Mouse (Mus musculus): ENCODE measurements around the gene Ormdl3. TPM values are rescaled to one million over a fixed set of nuclear protein-coding genes. Genes with fewer than 3 reads are reported as not detected.
A peak's percentile ranks its signal among the peaks of the same experiment; 100 is the strongest.

Ormdl3 gene
- polyA plus RNA-seq, 1 experiment from 2014 or later: 42.0 TPM

DNA sequence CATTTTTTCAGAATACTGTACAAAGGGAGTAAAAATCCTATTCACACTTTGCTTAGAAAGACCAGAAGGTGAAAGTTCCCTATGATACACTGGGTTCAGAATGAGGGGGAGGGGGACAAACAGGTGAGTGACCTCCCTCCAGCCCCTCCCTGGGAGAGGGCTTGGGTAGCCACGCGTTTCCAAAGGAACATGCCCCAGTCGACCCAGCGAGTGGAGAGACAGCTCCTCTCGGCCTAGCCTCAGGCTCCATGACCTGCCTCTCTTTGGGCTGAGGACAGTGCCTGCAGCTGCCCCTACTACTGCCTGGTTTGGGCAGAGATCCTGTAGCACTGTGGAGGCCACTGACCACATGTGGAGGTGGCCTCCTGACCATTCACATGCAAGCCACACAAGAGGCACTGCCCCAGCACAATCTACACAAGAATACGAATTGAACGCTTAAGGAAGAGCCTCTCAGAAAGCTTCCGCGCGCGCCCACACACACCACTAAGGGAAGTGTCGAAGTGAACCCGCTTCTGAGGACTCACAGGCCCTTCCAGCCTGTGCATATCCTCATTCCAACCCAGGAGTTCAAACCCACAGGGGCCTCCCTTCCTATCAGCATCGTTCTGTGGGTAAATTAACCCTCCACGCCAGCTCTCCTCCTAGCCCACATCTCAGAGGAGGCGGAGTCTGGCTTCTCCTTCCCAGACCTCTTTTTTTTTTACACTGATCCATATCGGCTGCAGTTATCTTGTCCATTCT, 5.7 kb downstream of the Ormdl3 start:
- no peaks in the 10 kb centered on the region for H3K27me3 ChIP-seq (ENCODE audit: insufficient read depth, low read length)
- peak overlapping the region; percentile 73 for H3K9ac ChIP-seq (replicated peaks)
- H3K9me3 ChIP-seq (ENCODE audit: low read length): no peaks in the 10 kb centered on the region
- ATAC-seq: 0 out of 2 replicates have a peak, but pooled peaks have one; percentile 4
- peak overlapping the region; percentile 97 for H3K27ac ChIP-seq (ENCODE audit: low read depth)
- 36% methylated on average over 17 of the region's 17 CpGs for WGBS (ENCODE audit: insufficient replicate concordance)
- H3K4me3 ChIP-seq (ENCODE audit: low read depth, low read length): peak overlapping the region; percentile 46
- TF ChIP-seq CTCF (IDR thresholded peaks at IDR 0.05; ENCODE audit: low read depth) (no peak), EP300 (IDR thresholded peaks at IDR 0.05; ENCODE audit: low read depth) (no peak)
- peak; percentile 54 for DNase-seq
- peak overlapping the region; percentile 88 for H3K4me2 ChIP-seq (ENCODE audit: low read depth, low read length)
- peaks cover 5% of the 10 kb centered on the region for H3K36me3 ChIP-seq (replicated peaks; ENCODE audit: insufficient read depth, low read length)
- H3K4me1 ChIP-seq (ENCODE audit: insufficient read depth): peaks cover 48% of the 10 kb centered on the region

- H3K9ac ChIP-seq (replicated peaks): peak overlapping the region; percentile 73
- H3K27me3 ChIP-seq (ENCODE audit: insufficient read depth, low read length): no peaks in the 10 kb centered on the region
- H3K27ac ChIP-seq (ENCODE audit: low read depth): peak overlapping the region; percentile 97
- no peak for TF ChIP-seq CTCF (IDR thresholded peaks at IDR 0.05; ENCODE audit: low read depth)
- peak; percentile 86 for TF ChIP-seq EP300 (IDR thresholded peaks at IDR 0.05; ENCODE audit: low read depth)
- peak overlapping the region; percentile 88 for H3K4me2 ChIP-seq (ENCODE audit: low read depth, low read length)
- 33% methylated on average over 16 of the region's 16 CpGs for WGBS (ENCODE audit: insufficient replicate concordance)
- no peaks in the 10 kb centered on the region for H3K9me3 ChIP-seq (ENCODE audit: low read length)
- DNase-seq (peak; percentile 86), ATAC-seq (peak; percentile 77)
- peak overlapping the region; percentile 46 for H3K4me3 ChIP-seq (ENCODE audit: low read depth, low read length)
- peaks cover 44% of the 10 kb centered on the region for H3K4me1 ChIP-seq (ENCODE audit: insufficient read depth)
- H3K36me3 ChIP-seq (replicated peaks; ENCODE audit: insufficient read depth, low read length): peaks cover 5% of the 10 kb centered on the region
Observed at GRCm38 (mm10) chr11:98580301-98581121, 6.7 kb downstream of the Ormdl3 start.

GRCm38 (mm10) chr11:98577776-98578175, 9.4 kb downstream of the Ormdl3 start:
- Histone ChIP-seq H3K4me3 (ENCODE audit: low read depth, low read length) (no peak overlapping the region), H3K36me3 (replicated peaks; ENCODE audit: insufficient read depth, low read length) (peaks cover under 1% of the 10 kb centered on the region), H3K27me3 (ENCODE audit: insufficient read depth, low read length) (no peaks in the 10 kb centered on the region), H3K27ac (ENCODE audit: low read depth) (no peak overlapping the region), H3K9me3 (ENCODE audit: low read length) (no peaks in the 10 kb centered on the region), H3K9ac (replicated peaks) (no peak overlapping the region), H3K4me1 (ENCODE audit: insufficient read depth) (peaks cover 27% of the 10 kb centered on the region), H3K4me2 (ENCODE audit: low read depth, low read length) (no peak overlapping the region)
- DNase-seq (no peak), ATAC-seq (no peak)
- 83% methylated on average over 5 of the region's 5 CpGs for WGBS (ENCODE audit: insufficient replicate concordance)
- no peak for TF ChIP-seq EP300 (IDR thresholded peaks at IDR 0.05; ENCODE audit: low read depth)
- TF ChIP-seq CTCF (IDR thresholded peaks at IDR 0.05; ENCODE audit: low read depth): no peak

GRCm38 (mm10) chr11:98569461-98569860, 17.7 kb downstream of the Ormdl3 start:
- ATAC-seq (no peak), DNase-seq (no peak)
- H3K4me3 ChIP-seq (ENCODE audit: low read depth, low read length): no peak overlapping the region
- WGBS (ENCODE audit: insufficient replicate concordance): 76% methylated on average over 6 of the region's 6 CpGs
- no peaks in the 10 kb centered on the region for H3K27me3 ChIP-seq (ENCODE audit: insufficient read depth, low read length)
- peaks cover 2% of the 10 kb centered on the region; the same call in 1 of the 2 replicates for H3K4me1 ChIP-seq (ENCODE audit: insufficient read depth)
- H3K27ac ChIP-seq (ENCODE audit: low read depth): no peak overlapping the region
- no peaks in the 10 kb centered on the region for H3K9me3 ChIP-seq (ENCODE audit: low read length)
- no peak overlapping the region for H3K9ac ChIP-seq (replicated peaks)
- no peak overlapping the region for H3K4me2 ChIP-seq (ENCODE audit: low read depth, low read length)
- no peak for TF ChIP-seq CTCF (IDR thresholded peaks at IDR 0.05; ENCODE audit: low read depth)
- no peaks in the 10 kb centered on the region for H3K36me3 ChIP-seq (replicated peaks; ENCODE audit: insufficient read depth, low read length)

DNA sequence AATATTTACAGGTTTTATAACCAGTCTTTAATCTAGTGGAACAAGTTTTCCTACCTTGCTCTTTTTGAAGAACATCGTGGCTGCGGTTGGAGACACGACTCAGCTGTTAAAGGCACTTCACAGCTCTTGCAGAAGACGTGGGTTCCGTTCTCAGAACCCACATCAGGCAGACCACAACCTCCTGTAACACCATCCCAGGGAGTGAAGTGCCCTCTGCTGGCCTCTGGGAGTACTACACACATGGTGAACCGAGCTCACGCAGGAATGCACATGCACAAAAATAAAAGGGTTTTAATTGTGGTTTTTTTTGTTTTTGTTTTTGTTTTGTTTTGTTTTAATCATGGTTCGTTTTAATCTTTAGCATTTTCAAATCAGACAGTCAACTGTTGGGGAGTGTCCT, 18.8 kb downstream of the Ormdl3 start:
- Histone ChIP-seq H3K27me3 (ENCODE audit: insufficient read depth, low read length) (no peaks in the 10 kb centered on the region), H3K4me2 (ENCODE audit: low read depth, low read length) (no peak overlapping the region), H3K4me1 (ENCODE audit: insufficient read depth) (peaks cover 3% of the 10 kb centered on the region; the same call in 1 of the 2 replicates), H3K9me3 (ENCODE audit: low read length) (no peaks in the 10 kb centered on the region), H3K4me3 (ENCODE audit: low read depth, low read length) (no peak overlapping the region), H3K9ac (replicated peaks) (no peak overlapping the region), H3K36me3 (replicated peaks; ENCODE audit: insufficient read depth, low read length) (no peaks in the 10 kb centered on the region), H3K27ac (ENCODE audit: low read depth) (no peak overlapping the region)
- ATAC-seq (no peak), DNase-seq (peak; percentile 46)
- 87% methylated on average over 8 of the region's 8 CpGs for WGBS (ENCODE audit: insufficient replicate concordance)
- TF ChIP-seq EP300 (IDR thresholded peaks at IDR 0.05; ENCODE audit: low read depth): no peak
- peak; percentile 64 for TF ChIP-seq CTCF (IDR thresholded peaks at IDR 0.05; ENCODE audit: low read depth)

- ATAC-seq (peak; percentile 63; the same call in 1 of the 2 replicates), DNase-seq (no peak)
- Histone ChIP-seq H3K9ac (replicated peaks) (no peak overlapping the region), H3K4me3 (ENCODE audit: low read depth, low read length) (no peak overlapping the region), H3K27me3 (ENCODE audit: insufficient read depth, low read length) (no peaks in the 10 kb centered on the region; the same call in 1 of the 2 replicates), H3K27ac (ENCODE audit: low read depth) (no peak overlapping the region), H3K4me2 (ENCODE audit: low read depth, low read length) (no peak overlapping the region), H3K36me3 (replicated peaks; ENCODE audit: insufficient read depth, low read length) (no peaks in the 10 kb centered on the region), H3K9me3 (ENCODE audit: low read length) (no peaks in the 10 kb centered on the region), H3K4me1 (ENCODE audit: insufficient read depth) (peaks cover 3% of the 10 kb centered on the region; the same call in 1 of the 2 replicates)
- TF ChIP-seq CTCF (IDR thresholded peaks at IDR 0.05; ENCODE audit: low read depth): no peak
- TF ChIP-seq EP300 (IDR thresholded peaks at IDR 0.05; ENCODE audit: low read depth): no peak
- WGBS (ENCODE audit: insufficient replicate concordance): 55% methylated on average over 13 of the region's 13 CpGs
Observed at GRCm38 (mm10) chr11:98563921-98564414, 23.2 kb downstream of the Ormdl3 start.

Data from liver, postnatal 0 days (tissue).